Mouse (Mus musculus) testis, adult 2 months (tissue): ENCODE data around the gene Dtnb.

ENCODE experiments used
- CTCF ChIP-seq: fragments of 200-500 bp; IDR thresholded peaks from 2 replicates; pipeline ENCODE4 v1.5.1; 2012; ENCODE audit warnings: low read depth, mild to moderate bottlenecking, inconsistent platforms, low read length, moderate library complexity; ENCODE audit not compliant: control insufficient read depth, insufficient read depth, insufficient replicate concordance
- POLR2A ChIP-seq: fragments of 200-500 bp; IDR thresholded peaks from 2 replicates; pipeline ENCODE4 v1.6.1; 2012; ENCODE audit warnings: low read depth, mild to moderate bottlenecking, inconsistent platforms, low read length, moderate library complexity; ENCODE audit not compliant: control insufficient read depth

DNA sequence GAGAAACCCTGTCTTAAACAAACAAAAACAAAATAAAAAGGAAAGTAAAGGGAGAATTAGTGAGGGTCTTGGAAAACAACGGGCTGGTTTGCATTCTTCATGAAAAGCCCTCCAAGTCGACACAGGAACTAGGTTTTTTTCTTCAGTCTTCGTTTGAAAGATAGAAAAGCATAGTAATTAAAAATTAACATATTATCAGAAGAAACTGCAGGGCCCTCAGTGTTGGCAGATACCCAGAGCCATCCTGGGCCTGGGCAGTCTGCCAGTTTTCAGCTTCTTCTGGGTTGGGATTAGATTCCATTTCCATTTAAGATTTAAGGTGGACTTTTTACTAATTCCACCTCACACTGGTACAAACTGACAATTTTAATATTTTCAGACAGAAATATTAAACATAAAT is 151.6 kb downstream of the Dtnb start:
- TF ChIP-seq CTCF: no peak
- no peak for TF ChIP-seq POLR2A
